Mouse (Mus musculus) layer of hippocampus, adult 11-12 months (tissue): ENCODE data around the gene Gse1.

Source experiments
- DNase-seq: peaks from one replicate; pipeline ENCODE4 v3.0.0; 2022; ENCODE audit warnings: low spot score

Gene Gse1

GRCm38 (mm10) chr8:120276051-120276890 lies 48.0 kb downstream of the Gse1 start:
- peak; percentile 80 for DNase-seq

GRCm38 (mm10) chr8:120276891-120277426 lies 48.7 kb downstream of the Gse1 start:
- peak; percentile 10 for DNase-seq

GRCm38 (mm10) chr8:120278009-120278408 lies 49.8 kb downstream of the Gse1 start:
- peak; percentile 12 for DNase-seq

- no peak for DNase-seq
Observed at GRCm38 (mm10) chr8:120279418-120279817, 51.2 kb downstream of the Gse1 start.

GRCm38 (mm10) chr8:120281487-120281886 lies 53.2 kb downstream of the Gse1 start:
- peak; percentile 86 for DNase-seq

GRCm38 (mm10) chr8:120282465-120282864 lies 54.2 kb downstream of the Gse1 start:
- no peak for DNase-seq

GRCm38 (mm10) chr8:120284265-120284664 lies 56.0 kb downstream of the Gse1 start:
- no peak for DNase-seq

GRCm38 (mm10) chr8:120285033-120285432 lies 56.8 kb downstream of the Gse1 start:
- DNase-seq = no peak

GRCm38 (mm10) chr8:120285878-120286277 lies 57.6 kb downstream of the Gse1 start:
- no peak for DNase-seq

- DNase-seq = peak; percentile 69
Observed at GRCm38 (mm10) chr8:120288122-120288908, 60.1 kb downstream of the Gse1 start.

GRCm38 (mm10) chr8:120289191-120289590 lies 60.9 kb downstream of the Gse1 start:
- DNase-seq = no peak

GRCm38 (mm10) chr8:120289698-120290181 lies 61.5 kb downstream of the Gse1 start:
- DNase-seq = peak; percentile 75

- DNase-seq = no peak
Observed at GRCm38 (mm10) chr8:120290614-120291013, 62.4 kb downstream of the Gse1 start.

GRCm38 (mm10) chr8:120291650-120292049 lies 63.4 kb downstream of the Gse1 start:
- no peak for DNase-seq

GRCm38 (mm10) chr8:120292316-120293107 lies 64.3 kb downstream of the Gse1 start:
- DNase-seq = peak; percentile 73

GRCm38 (mm10) chr8:120293421-120294357 lies 65.4 kb downstream of the Gse1 start:
- DNase-seq = no peak

GRCm38 (mm10) chr8:120294982-120295870 lies 67.0 kb downstream of the Gse1 start:
- DNase-seq = no peak

- no peak for DNase-seq
Observed at GRCm38 (mm10) chr8:120297000-120297399, 68.7 kb downstream of the Gse1 start.
